27 mouse cellular contexts compared by ENCODE assay signal in genomic region chr16:92831341-92831740, GRCm38 (mm10).
"Had no signal": no experiment of that assay in that cellular context is flagged by ENCODE, and none has a peak within 500 bp of the region (broad histone marks: within the 10 kb centered on the region; RNA-seq: fewer than 3 reads in every experiment).

No protein-coding gene starts in this region.

- DNase-seq: gastrocnemius, adult 2 months; gastrocnemius, postnatal 10 days; gastrocnemius, postnatal 25 days; heart, adult 18-20 months; heart, postnatal 10 days; heart, postnatal 4 days; kidney, adult 18-20 months; kidney, adult 8-10 months; kidney, postnatal 10 days; kidney, postnatal 25 days; kidney, postnatal 4 days; liver, embryonic 13.5 days had no signal

- H3K9ac ChIP-seq: heart, embryonic 12.5 days; hindbrain, embryonic 12.5 days; hindbrain, embryonic 14.5 days; intestine, embryonic 15.5 days; limb, embryonic 12.5 days; liver, embryonic 13.5 days; liver, embryonic 15.5 days had no signal

- H3K4me2 ChIP-seq: heart, embryonic 12.5 days; hindbrain, embryonic 12.5 days; hindbrain, embryonic 14.5 days; intestine, embryonic 15.5 days; limb, embryonic 12.5 days; liver, embryonic 11.5 days; liver, embryonic 13.5 days; liver, embryonic 15.5 days had no signal

- H3K27ac ChIP-seq: gastrocnemius, adult 2 months; heart, embryonic 10.5 days; hindbrain, embryonic 12.5 days; hindbrain, embryonic 14.5 days; intestine, embryonic 15.5 days; layer of hippocampus, adult 2 months; left cerebral cortex, adult 2 months; limb, embryonic 10.5 days; limb, embryonic 12.5 days; liver, embryonic 13.5 days; liver, embryonic 15.5 days had no signal

- ATAC-seq: hindbrain, embryonic 16.5 days; inflammation-experienced regulatory T-cells, adult 6 months; intestine, embryonic 15.5 days; intestine, postnatal 0 days had no signal

- H3K4me3 ChIP-seq: gastrocnemius, adult 2 months; heart, embryonic 10.5 days; heart, embryonic 12.5 days; hindbrain, embryonic 10.5 days; hindbrain, embryonic 12.5 days; intestine, embryonic 15.5 days; layer of hippocampus, adult 2 months; left cerebral cortex, adult 2 months; limb, embryonic 10.5 days; limb, embryonic 12.5 days; liver, embryonic 13.5 days; liver, embryonic 15.5 days had no signal

- H3K36me3 ChIP-seq: heart, embryonic 10.5 days; heart, embryonic 12.5 days; hindbrain, embryonic 10.5 days; hindbrain, embryonic 12.5 days; intestine, embryonic 15.5 days; limb, embryonic 10.5 days; limb, embryonic 12.5 days; liver, embryonic 13.5 days; liver, embryonic 15.5 days had no signal

- H3K27me3 ChIP-seq: hindbrain, embryonic 12.5 days; intestine, embryonic 15.5 days; liver, embryonic 13.5 days had no signal

- H3K9me3 ChIP-seq: heart, embryonic 10.5 days; heart, embryonic 12.5 days; hindbrain, embryonic 10.5 days; hindbrain, embryonic 12.5 days; intestine, embryonic 15.5 days; limb, embryonic 10.5 days; limb, embryonic 12.5 days; liver, embryonic 13.5 days; liver, embryonic 15.5 days had no signal
